Mouse (Mus musculus) bone marrow macrophage, adult 2 months (primary cell): ENCODE results near the gene Tmprss7.

Experiments used
- CTCF ChIP-seq: IDR thresholded peaks from 2 replicates; pipeline ENCODE4 v1.5.1; 2012; ENCODE audit warnings: low read depth, mild to moderate bottlenecking, low read length, moderate library complexity
- POLR2A ChIP-seq: IDR thresholded peaks from 2 replicates; pipeline ENCODE4 v1.6.1; 2012; ENCODE audit warnings: mild to moderate bottlenecking, low read depth, low read length, borderline replicate concordance

DNA sequence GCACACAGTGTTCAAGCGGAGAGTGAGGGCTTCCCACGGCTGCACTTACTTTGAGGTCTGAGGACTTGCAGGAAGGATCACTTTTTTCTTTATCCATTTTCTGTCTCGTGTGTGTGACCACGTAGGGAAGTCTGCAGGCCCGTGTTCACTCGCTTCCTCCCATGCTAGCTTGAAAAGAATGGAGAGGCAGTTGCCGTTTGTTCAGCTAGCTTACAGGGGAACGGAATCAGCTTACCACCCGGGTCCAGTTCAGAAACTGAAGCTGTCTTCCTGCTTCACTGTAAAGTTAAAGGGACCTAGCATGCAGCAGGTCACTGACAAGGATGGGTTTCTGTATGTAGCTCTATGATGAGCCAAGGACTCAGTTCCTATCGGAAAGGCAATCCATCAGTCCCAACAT, at the start of gene Tmprss7:
- TF ChIP-seq POLR2A (no peak), CTCF (no peak)
